Mouse (Mus musculus): ENCODE results near the gene Cep41. TPM values are rescaled to one million over a fixed set of nuclear protein-coding genes. Genes with fewer than 3 reads are reported as not detected.
A peak's percentile ranks its signal among the peaks of the same experiment; 100 is the strongest.

Cep41 gene
- polyA plus RNA-seq, 1 experiment from 2014 or later = 19.5 TPM

GRCm38 (mm10) chr6:30703977-30704602, 10.5 kb upstream of the Cep41 start:
- WGBS = 98% methylated on average over 9 of the region's 9 CpGs
- no peaks in the 10 kb centered on the region for H3K27me3 ChIP-seq
- no peak overlapping the region for H3K4me3 ChIP-seq
- no peak overlapping the region for H3K4me2 ChIP-seq
- peaks cover 2% of the 10 kb centered on the region; the same call in 1 of the 2 replicates for H3K4me1 ChIP-seq
- no peaks in the 10 kb centered on the region for H3K9me3 ChIP-seq (replicated peaks)
- H3K36me3 ChIP-seq (ENCODE audit: poor library complexity, severe bottlenecking) = no peaks in the 10 kb centered on the region
- no peak overlapping the region for H3K27ac ChIP-seq
- H3K9ac ChIP-seq = no peak overlapping the region
- no peak for ATAC-seq

- Histone ChIP-seq H3K27me3 (no peaks in the 10 kb centered on the region), H3K9ac (no peak overlapping the region), H3K36me3 (ENCODE audit: poor library complexity, severe bottlenecking) (no peaks in the 10 kb centered on the region), H3K4me3 (no peak overlapping the region), H3K27ac (no peak overlapping the region), H3K9me3 (replicated peaks) (no peaks in the 10 kb centered on the region), H3K4me2 (no peak overlapping the region), H3K4me1 (no peaks in the 10 kb centered on the region)
- no peak for ATAC-seq
- 92% methylated on average over 6 of the region's 6 CpGs for WGBS
Observed at GRCm38 (mm10) chr6:30703476-30703875, 9.9 kb upstream of the Cep41 start.

GRCm38 (mm10) chr6:30702881-30703280, 9.3 kb upstream of the Cep41 start:
- no peaks in the 10 kb centered on the region for H3K27me3 ChIP-seq
- H3K4me1 ChIP-seq = 0 out of 2 replicates have a peak, but pooled peaks cover under 1% of the 10 kb centered on the region
- H3K4me2 ChIP-seq = no peak overlapping the region
- H3K4me3 ChIP-seq = no peak overlapping the region
- no peak overlapping the region for H3K27ac ChIP-seq
- 85% methylated on average over 6 of the region's 6 CpGs for WGBS
- no peaks in the 10 kb centered on the region for H3K36me3 ChIP-seq (ENCODE audit: poor library complexity, severe bottlenecking)
- no peak overlapping the region for H3K9ac ChIP-seq
- no peak for ATAC-seq
- H3K9me3 ChIP-seq (replicated peaks) = no peaks in the 10 kb centered on the region

GRCm38 (mm10) chr6:30700182-30700581, 6.6 kb upstream of the Cep41 start:
- Histone ChIP-seq H3K4me1 (0 out of 2 replicates have a peak, but pooled peaks cover 6% of the 10 kb centered on the region), H3K4me3 (no peak overlapping the region), H3K36me3 (ENCODE audit: poor library complexity, severe bottlenecking) (no peaks in the 10 kb centered on the region), H3K27ac (no peak overlapping the region), H3K9me3 (replicated peaks) (no peaks in the 10 kb centered on the region), H3K9ac (no peak overlapping the region), H3K27me3 (no peaks in the 10 kb centered on the region), H3K4me2 (no peak overlapping the region)
- ATAC-seq = no peak
- 90% methylated on average over 6 of the region's 6 CpGs for WGBS

DNA sequence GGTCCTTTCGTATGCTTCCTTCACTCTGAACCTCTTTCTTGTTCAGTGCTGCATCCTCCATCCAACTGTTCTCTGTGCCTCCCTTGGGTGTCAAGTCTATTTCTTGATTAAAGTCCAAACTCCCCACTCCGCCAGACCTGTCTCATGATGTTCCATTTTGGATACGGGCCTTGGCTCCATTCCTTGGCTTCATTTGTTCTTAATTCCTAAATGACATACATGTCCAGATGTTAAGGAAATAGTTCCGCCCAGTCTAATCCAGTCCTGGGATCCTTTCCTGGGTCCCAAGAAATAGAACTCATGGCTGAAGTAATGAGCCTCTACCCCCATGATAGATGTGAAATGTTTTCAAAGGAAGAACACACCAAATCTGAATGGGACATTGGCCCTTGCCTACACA, 4.5 kb upstream of the Cep41 start:
- H3K36me3 ChIP-seq (ENCODE audit: poor library complexity, severe bottlenecking) = no peaks in the 10 kb centered on the region
- H3K9me3 ChIP-seq (replicated peaks) = no peaks in the 10 kb centered on the region
- H3K27me3 ChIP-seq = no peaks in the 10 kb centered on the region
- no peak for ATAC-seq
- no peak overlapping the region for H3K9ac ChIP-seq
- peaks cover 15% of the 10 kb centered on the region for H3K4me1 ChIP-seq
- H3K4me2 ChIP-seq = no peak overlapping the region
- no peak overlapping the region for H3K27ac ChIP-seq
- no peak overlapping the region for H3K4me3 ChIP-seq
- 90% methylated on average over 4 of the region's 4 CpGs for WGBS

DNA sequence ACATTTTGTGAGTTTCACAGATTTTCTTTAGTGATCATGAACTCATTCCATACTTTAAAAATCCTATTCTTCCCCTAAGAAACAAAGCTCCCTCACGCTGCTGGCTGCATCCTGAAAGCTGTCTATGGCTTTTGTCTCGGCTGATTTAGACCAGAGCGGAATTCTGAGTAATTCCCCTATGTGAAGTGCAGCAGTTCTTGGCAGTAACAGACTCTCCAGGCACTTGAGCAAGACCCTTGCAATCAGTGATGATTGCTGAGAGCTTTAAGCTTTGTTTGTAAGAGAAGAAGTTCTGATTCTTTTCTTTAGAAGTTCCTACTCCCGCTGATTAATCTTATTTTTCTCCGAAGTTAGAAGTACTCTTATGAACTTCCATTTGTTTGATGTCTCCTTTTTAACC, 3.9 kb upstream of the Cep41 start:
- H3K27me3 ChIP-seq = no peaks in the 10 kb centered on the region
- H3K9ac ChIP-seq = no peak overlapping the region
- ATAC-seq = no peak
- no peaks in the 10 kb centered on the region for H3K36me3 ChIP-seq (ENCODE audit: poor library complexity, severe bottlenecking)
- peaks cover 21% of the 10 kb centered on the region for H3K4me1 ChIP-seq
- no peaks in the 10 kb centered on the region for H3K9me3 ChIP-seq (replicated peaks)
- 21% methylated on average over 5 of the region's 5 CpGs for WGBS
- H3K4me2 ChIP-seq = no peak overlapping the region
- H3K27ac ChIP-seq = no peak overlapping the region
- no peak overlapping the region for H3K4me3 ChIP-seq

DNA sequence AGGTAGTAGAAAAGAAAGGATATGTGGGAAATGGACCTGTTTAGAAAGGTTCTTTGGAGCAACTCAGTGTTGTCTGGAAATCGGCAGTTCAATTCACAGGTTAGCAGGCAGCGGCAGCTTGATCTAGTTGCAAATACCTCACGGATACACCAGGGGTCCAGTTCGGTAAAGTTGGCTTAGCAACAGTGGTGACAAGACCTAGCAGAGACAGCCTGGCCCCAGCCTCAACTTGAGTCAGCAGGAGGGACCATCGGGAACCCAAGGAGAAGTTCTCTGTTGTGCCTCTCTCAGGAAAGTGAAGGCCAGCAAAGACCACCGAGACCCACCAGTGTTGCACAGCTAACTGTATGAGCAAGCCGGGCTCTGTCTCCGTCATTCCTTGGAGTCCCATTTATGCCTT, 1.6 kb upstream of the Cep41 start:
- Histone ChIP-seq H3K4me1 (peaks cover 22% of the 10 kb centered on the region), H3K4me3 (no peak overlapping the region), H3K36me3 (ENCODE audit: poor library complexity, severe bottlenecking) (no peaks in the 10 kb centered on the region), H3K27me3 (no peaks in the 10 kb centered on the region), H3K9ac (no peak overlapping the region), H3K9me3 (replicated peaks) (no peaks in the 10 kb centered on the region), H3K27ac (peak overlapping the region; percentile 94; the same call in 1 of the 2 replicates), H3K4me2 (no peak overlapping the region)
- 92% methylated on average over 8 of the region's 8 CpGs for WGBS
- ATAC-seq = no peak

DNA sequence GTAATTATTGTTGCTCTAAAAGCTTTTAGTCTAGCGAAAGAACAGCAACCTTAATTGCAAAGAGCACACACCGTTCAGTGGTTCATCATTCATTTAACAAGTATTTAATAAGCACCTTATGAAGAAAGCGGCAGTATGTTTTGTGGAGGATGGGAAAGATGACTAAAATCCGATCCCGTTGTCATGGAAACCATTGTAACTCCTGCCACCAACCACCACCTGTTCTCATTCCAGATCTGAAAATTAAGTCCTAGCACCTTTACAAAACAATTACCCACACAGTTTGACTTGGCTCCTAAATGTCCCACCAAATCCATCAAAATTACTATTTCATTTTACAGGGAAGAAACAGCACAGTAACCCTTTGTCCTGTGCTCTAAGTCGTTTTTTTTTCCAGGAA, 660 bp upstream of the Cep41 start:
- Histone ChIP-seq H3K4me2 (peak overlapping the region; percentile 69), H3K4me3 (no peak overlapping the region), H3K36me3 (ENCODE audit: poor library complexity, severe bottlenecking) (no peaks in the 10 kb centered on the region), H3K9ac (no peak overlapping the region), H3K4me1 (peaks cover 22% of the 10 kb centered on the region), H3K9me3 (replicated peaks) (no peaks in the 10 kb centered on the region), H3K27ac (peak overlapping the region; percentile 94), H3K27me3 (no peaks in the 10 kb centered on the region)
- WGBS = 15% methylated on average over 6 of the region's 6 CpGs
- ATAC-seq = peak; percentile 33

- peaks cover 21% of the 10 kb centered on the region for H3K4me1 ChIP-seq
- WGBS = 72% methylated on average over 5 of the region's 5 CpGs
- peak overlapping the region; percentile 94 for H3K27ac ChIP-seq
- H3K27me3 ChIP-seq = no peaks in the 10 kb centered on the region
- peak overlapping the region; percentile 54 for H3K4me3 ChIP-seq
- H3K4me2 ChIP-seq = peak overlapping the region; percentile 69
- no peak for ATAC-seq
- no peaks in the 10 kb centered on the region for H3K36me3 ChIP-seq (ENCODE audit: poor library complexity, severe bottlenecking)
- H3K9ac ChIP-seq = peak overlapping the region; percentile 64
- no peaks in the 10 kb centered on the region for H3K9me3 ChIP-seq (replicated peaks)
Observed at GRCm38 (mm10) chr6:30692826-30693225, 723 bp downstream of the Cep41 start.

- Histone ChIP-seq H3K9me3 (replicated peaks) (no peaks in the 10 kb centered on the region), H3K27me3 (no peaks in the 10 kb centered on the region), H3K9ac (no peak overlapping the region), H3K36me3 (ENCODE audit: poor library complexity, severe bottlenecking) (no peaks in the 10 kb centered on the region), H3K4me1 (peaks cover 9% of the 10 kb centered on the region), H3K4me2 (no peak overlapping the region), H3K4me3 (no peak overlapping the region), H3K27ac (no peak overlapping the region)
- ATAC-seq = no peak
- 95% methylated on average over 7 of the region's 7 CpGs for WGBS
Observed at GRCm38 (mm10) chr6:30687198-30687597, 6.4 kb downstream of the Cep41 start.

DNA sequence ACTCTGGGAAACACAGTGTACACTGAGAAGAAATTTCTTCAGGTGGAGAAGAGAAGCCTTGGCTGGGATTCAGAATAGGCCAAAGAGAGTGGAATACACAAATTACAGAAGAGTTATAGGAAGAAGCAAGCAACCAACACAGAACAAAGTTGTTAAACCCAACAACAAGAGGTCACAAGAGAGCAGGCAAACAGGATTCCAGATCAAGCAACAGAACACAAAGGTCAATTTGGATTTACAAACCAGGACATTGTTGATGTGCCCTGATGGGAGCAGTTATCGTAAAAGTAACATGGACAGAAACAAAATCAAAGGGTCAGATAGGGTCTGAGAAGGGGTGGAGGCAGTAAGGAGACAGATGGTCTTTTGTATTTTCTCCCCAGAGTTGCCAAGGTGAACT, 9.0 kb downstream of the Cep41 start:
- no peak overlapping the region for H3K27ac ChIP-seq
- no peak overlapping the region for H3K4me3 ChIP-seq
- H3K27me3 ChIP-seq = no peaks in the 10 kb centered on the region
- H3K36me3 ChIP-seq (ENCODE audit: poor library complexity, severe bottlenecking) = no peaks in the 10 kb centered on the region
- no peak overlapping the region for H3K4me2 ChIP-seq
- 91% methylated on average over 1 of the region's 1 CpGs for WGBS
- H3K9ac ChIP-seq = no peak overlapping the region
- H3K4me1 ChIP-seq = peaks cover 9% of the 10 kb centered on the region
- ATAC-seq = no peak
- no peaks in the 10 kb centered on the region for H3K9me3 ChIP-seq (replicated peaks)

GRCm38 (mm10) chr6:30681935-30682900, 11.3 kb downstream of the Cep41 start:
- H3K9me3 ChIP-seq (replicated peaks) = no peaks in the 10 kb centered on the region
- no peak overlapping the region for H3K4me3 ChIP-seq
- 71% methylated on average over 13 of the region's 13 CpGs for WGBS
- no peaks in the 10 kb centered on the region for H3K27me3 ChIP-seq
- 0 out of 2 replicates have a peak overlapping the region, but pooled peaks have one; percentile 26 for H3K9ac ChIP-seq
- no peaks in the 10 kb centered on the region for H3K36me3 ChIP-seq (ENCODE audit: poor library complexity, severe bottlenecking)
- ATAC-seq = no peak
- peaks cover 24% of the 10 kb centered on the region for H3K4me1 ChIP-seq
- H3K4me2 ChIP-seq = no peak overlapping the region
- H3K27ac ChIP-seq = peak overlapping the region; percentile 35; the same call in 1 of the 2 replicates
